Mouse (Mus musculus) spleen, adult 2 months (tissue): ENCODE data around the gene Cmtr1. TPM values are rescaled to one million over a fixed set of nuclear protein-coding genes. Genes with fewer than 3 reads are reported as not detected.

Experiments
- DNase-seq, 2 experiments: peaks; one replicate each; pipeline versions ENCODE4 v3.0.0 to v3.0.0-alpha.2; 2012 to 2021; ENCODE audit warnings: low spot score in 2 of 2, low read depth in 1 of 2
- H3K27ac ChIP-seq: fragments of 200-500 bp; 2 replicates; pipeline ENCODE4 v1.5.1; 2012; ENCODE audit warnings: low read length, inconsistent platforms; ENCODE audit not compliant: insufficient read depth
- H3K27me3 ChIP-seq: fragments of 200-500 bp; 2 replicates; pipeline ENCODE4 v1.6.1; 2012; ENCODE audit warnings: mild to moderate bottlenecking, moderate library complexity, low read length, inconsistent platforms; ENCODE audit not compliant: control insufficient read depth, insufficient read depth
- H3K36me3 ChIP-seq: fragments of 200-500 bp; 2 replicates; pipeline ENCODE4 v1.6.1; 2012; ENCODE audit warnings: mild to moderate bottlenecking, low read length, inconsistent platforms; ENCODE audit not compliant: control insufficient read depth, insufficient read depth
- H3K4me1 ChIP-seq: fragments of 200-500 bp; 2 replicates; pipeline ENCODE4 v1.6.1; 2011; ENCODE audit warnings: inconsistent platforms; ENCODE audit not compliant: control insufficient read depth, insufficient read depth, insufficient read length
- H3K4me3 ChIP-seq: fragments of 200-500 bp; 2 replicates; pipeline ENCODE4 v1.5.1; 2011; ENCODE audit warnings: mild to moderate bottlenecking, inconsistent platforms; ENCODE audit not compliant: insufficient read depth, insufficient read length; ENCODE audit errors: extremely low read depth
- CTCF ChIP-seq: fragments of 200-500 bp; IDR thresholded peaks from 2 replicates; pipeline ENCODE4 v1.5.1; 2011; ENCODE audit warnings: mild to moderate bottlenecking, inconsistent platforms; ENCODE audit not compliant: insufficient read depth, insufficient read length, insufficient replicate concordance; ENCODE audit errors: extremely low read depth
- POLR2A ChIP-seq: fragments of 200-500 bp; IDR thresholded peaks from 2 replicates; pipeline ENCODE4 v1.6.1; 2011; ENCODE audit warnings: low read depth, low read length, inconsistent platforms
- WGBS: fragments of 180-500 bp; shearing (Covaris S2); methylation state at CpG from one replicate; pipeline ENCODE4 v1.1.7; 2018; 5-methylcytosine and 5-hydroxymethylcytosine counted together
- polyA plus RNA-seq: library from polyadenylated mRNA; depleted of rRNA; stranded (reverse); fragments of >200 nt; gene quantifications from 2 replicates; pipeline ENCODE4 v1.2.3, GENCODE M21; 2012

Gene Cmtr1
- polyA plus RNA-seq, 1 experiment, result 34.3 TPM

DNA sequence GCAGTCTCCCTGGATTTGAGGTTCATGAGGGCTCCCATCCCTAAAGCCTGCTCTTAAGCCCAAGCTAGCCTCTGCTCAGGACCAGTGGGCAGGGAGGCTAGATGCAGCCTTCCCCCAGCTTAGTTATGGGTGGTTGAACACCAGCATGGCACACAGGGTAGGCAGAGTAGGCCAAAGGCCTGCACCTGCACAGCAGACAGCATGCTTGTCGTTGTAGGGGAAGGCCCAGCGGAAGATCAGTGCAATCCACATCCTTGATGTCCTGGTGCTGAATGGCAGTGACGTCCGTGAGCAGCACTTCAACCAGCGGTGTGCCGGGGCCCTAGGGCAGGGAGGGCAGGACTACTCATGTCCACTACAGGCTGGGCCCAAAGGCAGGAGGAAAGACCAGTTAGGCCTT, 38.0 kb downstream of the Cmtr1 start:
- WGBS, result 83% methylated on average over 6 of the region's 6 CpGs
- Histone ChIP-seq H3K4me3 (no peak overlapping the region), H3K27ac (no peak overlapping the region), H3K4me1 (no peaks in the 10 kb centered on the region), H3K36me3 (peaks cover 64% of the 10 kb centered on the region), H3K27me3 (no peaks in the 10 kb centered on the region)
- no peak for DNase-seq
- TF ChIP-seq CTCF, result no peak
- no peak for TF ChIP-seq POLR2A

DNA sequence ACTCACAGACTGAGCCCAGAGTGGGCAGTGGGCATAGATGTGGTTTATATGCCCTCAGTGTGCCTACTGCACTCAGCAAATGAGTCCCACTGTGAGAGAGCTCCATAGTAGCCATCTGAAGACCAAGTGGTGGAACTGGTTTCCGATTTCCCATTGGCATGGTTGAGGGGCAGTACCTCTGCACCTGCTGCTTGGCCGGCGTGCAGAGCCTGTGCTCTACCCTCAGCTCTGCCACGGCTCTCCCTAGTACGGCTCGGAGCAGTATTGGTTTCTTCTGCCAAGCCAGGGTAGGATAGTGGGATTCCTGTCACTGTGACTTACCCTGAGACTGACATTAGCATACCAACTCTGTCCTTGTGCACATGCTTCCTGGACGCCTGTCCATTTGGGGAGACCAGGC, 40.2 kb downstream of the Cmtr1 start:
- no peak for DNase-seq
- H3K27ac ChIP-seq, result no peak overlapping the region
- H3K4me3 ChIP-seq, result no peak overlapping the region
- H3K36me3 ChIP-seq, result peaks cover 54% of the 10 kb centered on the region
- H3K4me1 ChIP-seq, result no peaks in the 10 kb centered on the region
- TF ChIP-seq CTCF (no peak), POLR2A (no peak)
- WGBS, result 91% methylated on average over 7 of the region's 7 CpGs
- H3K27me3 ChIP-seq, result no peaks in the 10 kb centered on the region

DNA sequence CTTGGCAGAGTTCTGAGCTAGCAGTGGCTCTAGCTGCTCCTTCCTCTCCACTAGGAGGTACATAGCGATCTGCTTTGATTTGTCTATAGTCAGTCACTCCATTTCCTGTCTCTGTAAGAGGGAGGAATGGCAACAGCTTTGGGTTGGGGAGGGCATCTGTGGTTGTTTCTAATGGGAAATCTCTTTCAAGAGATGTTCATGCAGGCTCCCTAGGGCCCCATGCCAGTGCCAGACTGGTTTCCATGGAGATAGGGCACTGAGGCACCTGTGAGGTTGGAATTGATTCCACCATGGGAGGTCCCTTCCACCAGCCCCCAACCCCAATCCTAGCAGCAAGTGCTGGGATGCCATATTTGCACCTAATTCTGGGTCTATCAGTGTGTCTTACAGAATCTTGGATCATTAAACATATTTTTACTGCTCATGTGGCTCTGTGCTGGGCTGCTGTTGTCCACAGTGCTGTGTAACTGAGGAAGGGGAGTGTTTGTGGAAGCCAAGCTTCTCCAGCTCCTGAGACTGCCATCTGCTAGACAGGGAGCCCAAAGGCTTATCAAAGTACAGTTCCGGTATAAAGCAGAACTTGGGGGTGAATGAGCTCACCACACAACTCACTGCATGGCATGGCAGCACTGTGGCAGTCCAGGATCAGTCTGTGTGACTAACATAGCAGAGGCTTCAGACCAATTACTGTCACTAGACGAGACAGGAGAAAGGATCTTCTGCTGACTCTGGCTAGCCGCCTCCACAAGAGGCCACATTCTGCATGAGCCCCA, 42.7 kb downstream of the Cmtr1 start:
- 69% methylated on average over 4 of the region's 4 CpGs for WGBS
- H3K36me3 ChIP-seq, result peaks cover 39% of the 10 kb centered on the region

DNA sequence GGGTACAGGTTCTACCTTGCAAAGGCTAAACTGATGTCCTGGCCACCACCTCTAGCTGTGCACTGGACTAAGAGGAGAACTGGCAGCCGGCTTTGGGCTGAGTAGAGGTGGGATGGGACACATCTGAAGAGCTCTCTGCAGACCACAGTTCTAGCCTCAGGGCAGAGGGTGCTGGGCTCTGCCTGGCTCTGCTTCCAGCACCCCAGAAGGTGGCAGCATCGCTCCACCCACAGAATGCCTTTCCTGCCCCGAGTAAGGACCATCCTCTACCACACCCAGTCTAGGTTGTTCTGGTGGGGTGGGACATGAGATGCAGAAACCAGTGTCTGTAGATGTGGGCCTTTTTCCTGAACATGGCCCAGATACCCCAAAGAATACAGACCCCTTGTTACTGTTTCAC, 44.4 kb downstream of the Cmtr1 start:
- H3K27ac ChIP-seq, result no peak overlapping the region
- TF ChIP-seq POLR2A (no peak), CTCF (peak; percentile 85)
- WGBS, result 48% methylated on average over 3 of the region's 3 CpGs
- no peaks in the 10 kb centered on the region for H3K4me1 ChIP-seq
- peak in 1 of 2 experiments; percentile 47 for DNase-seq
- no peak overlapping the region for H3K4me3 ChIP-seq
- H3K27me3 ChIP-seq, result no peaks in the 10 kb centered on the region
- H3K36me3 ChIP-seq, result peaks cover 26% of the 10 kb centered on the region

More for the DNA sequence above, 42.7 kb downstream of the Cmtr1 start:
- no peaks in the 10 kb centered on the region for H3K27me3 ChIP-seq
- no peak overlapping the region for H3K4me3 ChIP-seq
- H3K4me1 ChIP-seq, result no peaks in the 10 kb centered on the region
- TF ChIP-seq POLR2A (no peak), CTCF (no peak)
- no peak for DNase-seq
- H3K27ac ChIP-seq, result no peak overlapping the region

DNA sequence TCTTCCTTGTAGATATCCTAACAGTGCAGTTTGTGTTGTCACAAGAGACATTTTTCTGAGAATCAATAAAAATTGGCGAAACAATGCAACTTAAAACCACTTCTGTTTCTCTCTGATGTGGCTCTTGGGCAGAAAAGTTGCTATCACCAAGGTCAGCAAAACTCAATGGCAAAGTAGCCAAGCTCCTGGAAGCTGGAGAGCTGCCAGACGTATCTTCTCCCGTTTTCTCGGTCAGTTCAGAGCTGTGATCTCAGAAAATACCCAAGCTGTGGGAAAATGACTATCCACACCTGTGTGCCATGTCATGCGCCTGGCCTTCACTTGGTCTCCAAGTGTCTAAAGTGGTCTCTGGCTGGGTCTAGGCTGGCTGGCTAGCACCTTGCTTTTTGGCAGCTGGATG, 45.5 kb downstream of the Cmtr1 start:
- Histone ChIP-seq H3K4me3 (no peak overlapping the region), H3K4me1 (no peaks in the 10 kb centered on the region), H3K27me3 (no peaks in the 10 kb centered on the region), H3K27ac (no peak overlapping the region), H3K36me3 (peaks cover 19% of the 10 kb centered on the region)
- 91% methylated on average over 5 of the region's 5 CpGs for WGBS
- TF ChIP-seq CTCF, result no peak
- no peak for TF ChIP-seq POLR2A
- no peak for DNase-seq

DNA sequence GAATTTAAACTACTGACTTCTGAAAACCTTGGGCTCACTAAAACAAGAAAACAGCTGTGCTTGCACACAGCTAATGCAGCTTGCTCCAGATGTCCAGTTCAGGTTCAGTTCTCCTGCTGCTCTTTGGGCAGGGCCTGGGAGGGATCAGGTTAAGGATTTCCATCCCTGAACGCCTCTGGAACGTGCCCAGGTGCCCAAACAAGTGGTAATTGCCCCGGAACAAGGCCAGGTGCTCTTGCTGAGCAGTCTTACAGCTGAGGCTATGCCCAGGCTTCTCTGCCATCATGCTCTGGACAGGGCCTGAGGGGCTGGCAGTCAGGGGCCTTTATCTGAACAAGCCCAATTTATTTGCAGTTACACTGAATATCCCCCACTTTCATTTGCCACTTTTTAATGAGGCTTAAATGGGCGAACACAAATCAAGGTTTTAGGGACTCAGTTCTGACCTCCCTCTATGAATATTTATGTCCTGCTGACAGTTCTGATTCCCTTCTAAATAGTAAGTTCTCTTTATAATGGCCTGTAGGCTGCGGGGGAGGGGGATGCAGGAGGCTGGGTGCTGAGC, 46.7 kb downstream of the Cmtr1 start:
- H3K27ac ChIP-seq, result no peak overlapping the region
- no peak overlapping the region for H3K4me3 ChIP-seq
- no peaks in the 10 kb centered on the region for H3K27me3 ChIP-seq
- DNase-seq, result no peak
- TF ChIP-seq CTCF, result no peak
- 94% methylated on average over 5 of the region's 5 CpGs for WGBS
- H3K4me1 ChIP-seq, result peaks cover 6% of the 10 kb centered on the region; the same call in 1 of the 2 replicates
- H3K36me3 ChIP-seq, result peaks cover 12% of the 10 kb centered on the region

DNA sequence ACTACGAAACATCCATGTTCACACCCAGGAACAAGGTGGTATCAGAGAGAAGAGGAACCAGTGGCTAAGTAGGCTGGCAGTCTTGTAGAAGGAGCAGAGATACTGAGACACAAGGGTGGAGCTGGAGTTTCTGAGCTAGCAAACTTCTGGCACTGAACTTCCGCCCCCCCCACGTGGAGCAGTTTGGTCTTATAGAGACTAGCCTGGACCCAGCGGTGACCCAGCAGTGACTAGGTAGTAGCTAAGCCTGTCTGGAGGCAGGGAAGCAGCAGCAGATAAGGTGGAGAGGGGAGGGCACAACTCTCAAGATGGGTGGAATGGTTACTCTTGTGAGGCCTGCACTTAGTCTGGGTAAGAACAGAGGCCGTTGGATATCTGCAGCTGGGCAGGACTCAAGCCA, 48.4 kb downstream of the Cmtr1 start:
- H3K4me1 ChIP-seq, result peaks cover 9% of the 10 kb centered on the region; the same call in 1 of the 2 replicates
- H3K36me3 ChIP-seq, result peaks cover 5% of the 10 kb centered on the region
- H3K27me3 ChIP-seq, result no peaks in the 10 kb centered on the region
- 74% methylated on average over 5 of the region's 5 CpGs for WGBS
- TF ChIP-seq CTCF (no peak), POLR2A (no peak)
- DNase-seq, result no peak
- H3K4me3 ChIP-seq, result no peak overlapping the region
- no peak overlapping the region for H3K27ac ChIP-seq
